Mouse (Mus musculus) CH12.LX (cell line): ENCODE data around the gene Nub1. TPM values are rescaled to one million over a fixed set of nuclear protein-coding genes. Genes with fewer than 3 reads are reported as not detected.

ENCODE experiments used
- DNase-seq: peaks from one replicate; pipeline ENCODE4 v3.0.0-alpha.2; 2013; ENCODE audit errors: extremely low read depth
- H3K27ac ChIP-seq: 2 replicates; pipeline ENCODE4 v1.5.1; 2012; ENCODE audit warnings: low read depth, mild to moderate bottlenecking, control low read depth, moderate library complexity; ENCODE audit not compliant: insufficient read depth
- H3K27me3 ChIP-seq: replicated peaks from 2 replicates; pipeline ENCODE3; 2012; ENCODE audit warnings: inconsistent platforms
- H3K36me3 ChIP-seq, 2 experiments: replicated peaks in 1 of 2; 2 replicates each; pipeline versions ENCODE3 to v1.6.1; 2012; ENCODE audit warnings: inconsistent platforms in 1 of 2, low read length in 1 of 2, mild to moderate bottlenecking in 1 of 2, mixed read lengths in 1 of 2, moderate library complexity in 1 of 2; ENCODE audit not compliant: control insufficient read depth in 1 of 2, insufficient read depth in 1 of 2
- H3K4me1 ChIP-seq, 2 experiments: 2 replicates each; pipeline ENCODE4 v1.6.1; 2012; ENCODE audit warnings: inconsistent platforms in 1 of 2, moderate library complexity in 1 of 2; ENCODE audit not compliant: insufficient read depth in 2 of 2, control insufficient read depth in 1 of 2
- H3K4me2 ChIP-seq: 2 replicates; pipeline ENCODE4 v1.6.1; 2012; ENCODE audit warnings: low read depth, mild to moderate bottlenecking, control low read depth; ENCODE audit not compliant: poor library complexity, insufficient read depth, severe bottlenecking
- H3K4me3 ChIP-seq, 3 experiments: fragments of 150-350 bp in 1 of 3; sonication (generic) in 1 of 3; replicated peaks in 1 of 3; 2 replicates each; pipeline versions ENCODE3 to v1.5.1; 2011 to 2012; ENCODE audit warnings: low read depth in 2 of 3, low read length in 2 of 3, mild to moderate bottlenecking in 2 of 3, moderate library complexity in 2 of 3, control low read depth in 1 of 3, improper control_type of control experiment in 1 of 3, inconsistent platforms in 1 of 3, mixed read lengths in 1 of 3; ENCODE audit not compliant: poor library complexity in 1 of 3
- H3K79me2 ChIP-seq: replicated peaks from 2 replicates; pipeline ENCODE4 v1.6.1; 2012; ENCODE audit warnings: mild to moderate bottlenecking, moderate library complexity; ENCODE audit not compliant: control insufficient read depth, poor library complexity, insufficient read depth, severe bottlenecking; ENCODE audit errors: extremely low read depth
- H3K9ac ChIP-seq: 2 replicates; pipeline ENCODE4 v1.6.1; 2012; ENCODE audit warnings: low read depth, mild to moderate bottlenecking, control low read depth, moderate library complexity; ENCODE audit not compliant: insufficient read depth
- H3K9me3 ChIP-seq: replicated peaks from 2 replicates; pipeline ENCODE3; 2012; ENCODE audit warnings: low read length, inconsistent platforms, mixed read lengths
- BHLHE40 ChIP-seq: IDR thresholded peaks from 2 replicates; pipeline ENCODE4 v1.6.1; 2011; ENCODE audit warnings: mild to moderate bottlenecking, low read depth, low read length, improper control_type of control experiment
- CHD1 ChIP-seq: IDR thresholded peaks from 2 replicates; pipeline ENCODE4 v1.6.1; 2012; ENCODE audit warnings: low read depth, low read length, improper control_type of control experiment, inconsistent platforms
- CTCF ChIP-seq, 2 experiments: IDR thresholded peaks in 1 of 2; conservative IDR thresholded peaks in 1 of 2; 2 replicates each; pipeline ENCODE4 v1.5.1; 2011 to 2012; ENCODE audit warnings: low read depth in 2 of 2, low read length in 2 of 2, improper control_type of control experiment in 1 of 2, inconsistent platforms in 1 of 2, mild to moderate bottlenecking in 1 of 2, moderate library complexity in 1 of 2
- ELF1 ChIP-seq: IDR thresholded peaks from 2 replicates; pipeline ENCODE4 v1.6.1; 2014; ENCODE audit warnings: low read depth, mild to moderate bottlenecking, inconsistent platforms, low read length, improper control_type of control experiment
- ETS1 ChIP-seq: conservative IDR thresholded peaks from 2 replicates; pipeline ENCODE4 v1.6.1; 2012; ENCODE audit warnings: low read depth, mild to moderate bottlenecking, inconsistent platforms, low read length, improper control_type of control experiment, moderate library complexity
- GABPA ChIP-seq: IDR thresholded peaks from 2 replicates; pipeline ENCODE4 v1.6.1; 2012; ENCODE audit warnings: low read depth, low read length, improper control_type of control experiment, inconsistent platforms; ENCODE audit not compliant: insufficient replicate concordance
- HCFC1 ChIP-seq: IDR thresholded peaks from 2 replicates; pipeline ENCODE4 v1.6.1; 2012; ENCODE audit warnings: low read depth, mild to moderate bottlenecking, inconsistent platforms, low read length, improper control_type of control experiment
- IRF4 ChIP-seq: IDR thresholded peaks from 2 replicates; pipeline ENCODE4 v1.6.1; 2014; ENCODE audit warnings: low read depth, mild to moderate bottlenecking, inconsistent platforms, low read length, improper control_type of control experiment
- MAX ChIP-seq: IDR thresholded peaks from 2 replicates; pipeline ENCODE4 v1.6.1; 2011; ENCODE audit warnings: low read length, improper control_type of control experiment
- MAZ ChIP-seq: IDR thresholded peaks from 2 replicates; pipeline ENCODE4 v1.6.1; 2012; ENCODE audit warnings: low read depth, mild to moderate bottlenecking, inconsistent platforms, low read length, improper control_type of control experiment, moderate library complexity
- MXI1 ChIP-seq: IDR thresholded peaks from 2 replicates; pipeline ENCODE4 v1.6.1; 2011; ENCODE audit warnings: mild to moderate bottlenecking, low read depth, low read length, improper control_type of control experiment
- NELFE ChIP-seq: IDR thresholded peaks from 2 replicates; pipeline ENCODE4 v1.6.1; 2011; ENCODE audit warnings: low read depth, low read length, improper control_type of control experiment
- NRF1 ChIP-seq: IDR thresholded peaks from 2 replicates; pipeline ENCODE4 v1.6.1; 2014; ENCODE audit warnings: low read depth, mild to moderate bottlenecking, inconsistent platforms, low read length, improper control_type of control experiment, moderate library complexity
- PAX5 ChIP-seq: IDR thresholded peaks from 2 replicates; pipeline ENCODE4 v1.6.1; 2012; ENCODE audit warnings: low read length, inconsistent platforms, mixed read lengths
- POLR2AphosphoS2 ChIP-seq: IDR thresholded peaks from 2 replicates; pipeline ENCODE4 v1.6.1; 2011; ENCODE audit warnings: low read depth, low read length, improper control_type of control experiment
- RAD21 ChIP-seq: IDR thresholded peaks from 2 replicates; pipeline ENCODE4 v1.6.1; 2011; ENCODE audit warnings: low read depth, mild to moderate bottlenecking, low read length, improper control_type of control experiment, moderate library complexity
- RCOR1 ChIP-seq: conservative IDR thresholded peaks from 2 replicates; pipeline ENCODE4 v1.6.1; 2012; ENCODE audit warnings: low read depth, mild to moderate bottlenecking, inconsistent platforms, low read length, improper control_type of control experiment
- TCF12 ChIP-seq: IDR thresholded peaks from 2 replicates; pipeline ENCODE4 v1.6.1; 2014; ENCODE audit warnings: low read depth, mild to moderate bottlenecking, inconsistent platforms, low read length, improper control_type of control experiment
- USF1 ChIP-seq: IDR thresholded peaks from 2 replicates; pipeline ENCODE4 v1.6.1; 2014; ENCODE audit warnings: low read depth, mild to moderate bottlenecking, inconsistent platforms, low read length, improper control_type of control experiment
- ZNF384 ChIP-seq: IDR thresholded peaks from 2 replicates; pipeline ENCODE4 v1.6.1; 2012; ENCODE audit warnings: low read depth, low read length, improper control_type of control experiment, inconsistent platforms
- dilution Hi-C: fragments of 300-500 bp; cut with MboI; formaldehyde crosslinking; loops from 2 replicates; pipeline ENCODE4 v1.14.3; 2020; ENCODE audit warnings: low sequenced_read_pairs; ENCODE audit not compliant: extremely low pct_unique_long_range_greater_than_20kb, extremely low pct_ligation_motif_present
- in situ Hi-C: fragments of 300-500 bp; cut with MboI; formaldehyde crosslinking; loops from 3 replicates; pipeline ENCODE4 v1.14.3; 2019; ENCODE audit warnings: low sequenced_read_pairs, low pct_ligation_motif_present, low pct_unique_long_range_greater_than_20kb, mixed read lengths
- polyA plus RNA-seq: library from polyadenylated mRNA; unstranded; fragments of >175 nt; gene quantifications from 2 replicates; pipeline ENCODE4 v1.2.1, GENCODE M21; 2012; ENCODE audit warnings: low read depth; ENCODE audit not compliant: insufficient read length
- total RNA-seq, 2 experiments: library from RNA; depleted of rRNA; stranded (reverse); fragments of 300-350 nt in 1 of 2; fragments of >200 nt in 1 of 2; gene quantifications; 2 replicates each; pipeline ENCODE4 v1.2.3; 2012 to 2014

The Nub1 gene
- total and polyA plus RNA-seq, 3 experiments: 58.1 to 83.2 (median 69.3) TPM

DNA sequence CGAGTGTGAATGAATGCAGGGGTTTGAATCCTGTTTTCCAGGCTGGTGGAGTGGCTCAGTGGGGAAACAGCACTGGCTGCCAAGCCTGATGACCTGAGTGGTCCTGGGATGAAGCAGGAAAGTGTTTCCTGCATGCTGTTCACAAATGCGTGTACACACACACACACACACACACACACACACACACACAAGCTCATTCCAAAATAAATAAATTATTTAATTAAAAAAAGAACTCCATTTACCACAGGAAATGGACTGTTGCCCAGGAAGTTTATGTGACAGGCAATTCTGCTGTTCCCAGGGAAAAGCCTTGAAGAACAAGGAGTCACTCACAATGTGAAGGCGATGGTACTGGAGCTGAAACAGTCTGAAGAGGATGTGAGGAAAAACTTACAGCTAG, 11.4 kb downstream of the Nub1 start:
- Histone ChIP-seq H3K9me3 (no peaks in the 10 kb centered on the region), H3K4me2 (no peak overlapping the region), H3K36me3 (peaks cover 88 to 98% of the 10 kb centered on the region in 2 experiments), H3K27me3 (no peaks in the 10 kb centered on the region), H3K4me3 (no peak overlapping the region), H3K79me2 (no peaks in the 10 kb centered on the region), H3K4me1 (no peaks in the 10 kb centered on the region), H3K27ac (no peak overlapping the region), H3K9ac (no peak overlapping the region)
- dilution Hi-C loops (no loop called here), in situ Hi-C loops (no loop called here)
- DNase-seq: no peak
- TF ChIP-seq ZNF384 (no peak), POLR2AphosphoS2 (no peak), MAZ (no peak)
- TF ChIP-seq, all 38 proteins: peak for 0

DNA sequence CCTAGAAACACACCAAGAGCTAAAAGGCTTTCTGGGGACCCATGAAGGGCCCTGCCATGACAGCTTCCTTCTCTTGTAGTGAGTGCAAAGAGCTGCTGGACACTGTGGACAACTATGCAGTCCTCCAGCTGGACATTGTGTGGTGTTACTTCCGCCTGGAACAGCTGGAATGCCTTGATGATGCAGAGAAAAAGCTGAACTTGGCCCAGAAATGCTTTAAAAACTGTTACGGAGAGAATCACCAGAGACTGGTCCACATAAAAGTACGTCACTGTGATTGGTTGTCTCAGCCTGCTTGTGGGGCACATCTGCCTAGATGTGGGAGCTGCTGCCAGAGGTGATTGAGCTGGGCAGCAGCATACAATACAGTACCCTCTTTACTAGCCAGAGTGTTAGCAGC, 15.9 kb downstream of the Nub1 start:
- in situ Hi-C loops: no loop called here
- Histone ChIP-seq H3K4me1 (peaks cover 0 to 7% of the 10 kb centered on the region in 2 experiments; a peak in 2 of 4 replicates), H3K36me3 (peaks cover 87 to 98% of the 10 kb centered on the region in 2 experiments), H3K9ac (no peak overlapping the region), H3K4me3 (no peak overlapping the region), H3K79me2 (no peaks in the 10 kb centered on the region), H3K27me3 (no peaks in the 10 kb centered on the region), H3K4me2 (no peak overlapping the region), H3K9me3 (no peaks in the 10 kb centered on the region), H3K27ac (no peak overlapping the region)
- TF ChIP-seq GABPA: no peak
- no peak for TF ChIP-seq CHD1
- no peak for TF ChIP-seq NELFE
- no peak for TF ChIP-seq CTCF (conservative IDR thresholded peaks at IDR 0.05 in 1 of 2, IDR thresholded peaks at IDR 0.05 in 1 of 2; ENCODE audit: low read depth in 2 of 2, low read length in 2 of 2)
- no peak for TF ChIP-seq TCF12
- TF ChIP-seq RCOR1: no peak
- no peak for TF ChIP-seq ELF1
- no peak for TF ChIP-seq HCFC1
- no peak for TF ChIP-seq USF1
- no peak for TF ChIP-seq ZNF384
- TF ChIP-seq PAX5: no peak
- no peak for TF ChIP-seq BHLHE40
- no peak for TF ChIP-seq MXI1
- no peak for TF ChIP-seq ETS1
- TF ChIP-seq MAX: no peak
- TF ChIP-seq MAZ: no peak
- TF ChIP-seq NRF1: no peak
- no peak for TF ChIP-seq IRF4
- TF ChIP-seq RAD21: no peak
- dilution Hi-C loops: no loop called here
- DNase-seq: no peak
